Mouse (Mus musculus) spleen, postnatal 10 days (tissue): ENCODE results near the gene Scn4b.

ENCODE experiments used
- DNase-seq, 2 experiments: peaks; one replicate each; pipeline ENCODE4 v3.0.0; 2021 to 2022; ENCODE audit warnings: low spot score in 2 of 2

Scn4b gene

GRCm38 (mm10) chr9:45188570-45189563, 50.7 kb downstream of the Scn4b start:
- no peak for DNase-seq

GRCm38 (mm10) chr9:45189661-45190174, 51.5 kb downstream of the Scn4b start:
- no peak for DNase-seq

GRCm38 (mm10) chr9:45195468-45195867, 57.3 kb downstream of the Scn4b start:
- DNase-seq, result no peak

- DNase-seq, result no peak
Observed at GRCm38 (mm10) chr9:45196125-45196830, 58.1 kb downstream of the Scn4b start.

GRCm38 (mm10) chr9:45197549-45197948, 59.4 kb downstream of the Scn4b start:
- DNase-seq, result no peak

GRCm38 (mm10) chr9:45201319-45201947, 63.2 kb downstream of the Scn4b start:
- DNase-seq, result no peak

GRCm38 (mm10) chr9:45202021-45202798, 64.0 kb downstream of the Scn4b start:
- no peak for DNase-seq
